Mouse (Mus musculus) cerebellum, adult 9-11 months (tissue): Measurements from ENCODE around the gene Clec1b.
A peak's percentile ranks its signal among the peaks of the same experiment; 100 is the strongest.

ENCODE experiments used
- DNase-seq: peaks from one replicate; pipeline ENCODE4 v3.0.0; 2022

Gene Clec1b

GRCm38 (mm10) chr6:129414177-129414576 is 17.1 kb downstream of the Clec1b start:
- DNase-seq = no peak

GRCm38 (mm10) chr6:129422311-129422710 is 25.2 kb downstream of the Clec1b start:
- no peak for DNase-seq

- no peak for DNase-seq
These were observed 26.1 kb downstream of the Clec1b start for GRCm38 (mm10) chr6:129423040-129423733.

GRCm38 (mm10) chr6:129423734-129424072 is 26.6 kb downstream of the Clec1b start:
- peak; percentile 41 for DNase-seq

- DNase-seq = no peak
These were observed 28.1 kb downstream of the Clec1b start for GRCm38 (mm10) chr6:129425217-129425616.

- no peak for DNase-seq
These were observed 28.7 kb downstream of the Clec1b start for GRCm38 (mm10) chr6:129425812-129426211.

- DNase-seq = no peak
These were observed 30.2 kb downstream of the Clec1b start for GRCm38 (mm10) chr6:129427281-129427680.

- DNase-seq = no peak
These were observed 37.1 kb downstream of the Clec1b start for GRCm38 (mm10) chr6:129434239-129434638.

GRCm38 (mm10) chr6:129436025-129436424 is 38.9 kb downstream of the Clec1b start:
- no peak for DNase-seq

GRCm38 (mm10) chr6:129438033-129438432 is 40.9 kb downstream of the Clec1b start:
- DNase-seq = no peak

- no peak for DNase-seq
These were observed 52.6 kb downstream of the Clec1b start for GRCm38 (mm10) chr6:129449743-129450142.

- no peak for DNase-seq
These were observed 54.4 kb downstream of the Clec1b start, which contains the start of gene Clec1a for GRCm38 (mm10) chr6:129451411-129452039. TSS of gene Clec1a (minus strand) at chr6:129452000.
